Mouse (Mus musculus): ENCODE measurements around the gene Snrnp27.

Gene Snrnp27

GRCm38 (mm10) chr6:86660161-86660877 lies 24.0 kb downstream of the Snrnp27 start:
- 73% methylated on average over 9 of the region's 9 CpGs for WGBS

DNA sequence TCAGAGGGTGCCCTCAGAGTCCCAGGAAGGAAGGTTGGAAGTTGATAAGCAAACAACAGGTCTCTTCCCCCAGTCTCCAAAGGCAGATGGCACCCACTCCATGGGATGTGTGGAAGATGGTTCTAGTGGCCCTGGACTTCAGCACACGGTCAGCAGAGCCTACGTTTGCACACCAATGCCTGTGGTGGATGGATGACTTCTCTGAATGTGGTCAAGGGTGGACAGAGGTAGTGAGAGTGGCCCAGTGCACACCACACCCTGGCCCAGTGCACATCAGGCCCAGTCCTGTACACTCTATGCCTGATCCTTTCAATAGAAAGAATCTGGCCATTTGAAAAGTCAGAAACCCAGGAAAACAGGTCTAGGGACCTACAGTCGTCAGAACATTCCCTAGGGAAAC lies 25.8 kb downstream of the Snrnp27 start:
- WGBS: 88% methylated on average over 3 of the region's 3 CpGs

- 71% methylated on average over 9 of the region's 9 CpGs for WGBS
These were observed 29.9 kb downstream of the Snrnp27 start for GRCm38 (mm10) chr6:86654270-86654916.

- WGBS: 93% methylated on average over 6 of the region's 6 CpGs
These were observed 31.3 kb downstream of the Snrnp27 start for GRCm38 (mm10) chr6:86653026-86653425.

- 87% methylated on average over 7 of the region's 7 CpGs for WGBS
These were observed 38.2 kb downstream of the Snrnp27 start for GRCm38 (mm10) chr6:86646143-86646542.

- WGBS: 82% methylated on average over 4 of the region's 4 CpGs
These were observed 38.8 kb downstream of the Snrnp27 start for GRCm38 (mm10) chr6:86645551-86645950.

- WGBS: 72% methylated on average over 3 of the region's 3 CpGs
These were observed 39.4 kb downstream of the Snrnp27 start for GRCm38 (mm10) chr6:86644775-86645400.

DNA sequence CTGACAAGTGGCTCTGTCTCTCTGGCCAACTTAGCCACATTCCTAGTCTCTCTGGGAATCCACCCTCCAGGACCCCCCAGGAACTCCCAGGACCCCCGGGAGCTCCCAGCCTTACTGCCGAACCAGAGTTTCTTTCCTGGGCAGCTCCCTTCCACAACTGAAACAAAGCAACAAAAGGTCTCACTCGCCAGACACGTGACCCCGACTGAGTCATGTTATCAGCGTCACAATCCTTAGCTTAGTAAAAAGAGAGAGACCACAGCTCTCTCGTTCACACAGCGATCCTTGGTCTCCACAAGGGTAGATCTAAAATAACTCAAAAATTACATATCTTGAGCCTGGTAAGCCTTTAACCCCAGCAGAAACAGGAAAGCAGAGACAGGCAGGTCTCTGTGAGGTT lies 42.6 kb downstream of the Snrnp27 start:
- 61% methylated on average over 8 of the region's 8 CpGs for WGBS

GRCm38 (mm10) chr6:86640776-86641175 lies 43.5 kb downstream of the Snrnp27 start:
- WGBS: 94% methylated on average over 8 of the region's 8 CpGs

DNA sequence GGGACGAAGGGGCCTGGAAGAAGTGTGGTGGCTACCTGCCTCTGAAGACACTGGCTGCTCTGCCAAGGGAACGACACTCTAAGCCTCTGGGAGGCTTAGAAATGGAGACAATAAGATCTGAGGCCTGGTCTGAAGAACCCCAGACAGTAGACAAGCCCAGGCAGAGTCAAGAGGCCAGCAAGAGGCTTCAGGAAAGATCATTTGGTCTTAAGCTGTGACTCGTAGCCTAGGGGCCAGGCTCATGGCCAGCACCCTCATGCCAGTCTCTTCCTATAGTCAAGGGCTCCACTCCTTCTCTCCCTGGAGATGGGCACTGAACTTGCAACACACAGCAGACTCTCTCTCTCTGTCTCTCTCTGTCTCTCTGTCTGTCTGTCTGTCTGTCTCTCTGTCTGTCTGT lies 44.2 kb downstream of the Snrnp27 start:
- 85% methylated on average over 3 of the region's 3 CpGs for WGBS

GRCm38 (mm10) chr6:86639180-86640160 lies 44.9 kb downstream of the Snrnp27 start:
- WGBS: 83% methylated on average over 18 of the region's 18 CpGs

DNA sequence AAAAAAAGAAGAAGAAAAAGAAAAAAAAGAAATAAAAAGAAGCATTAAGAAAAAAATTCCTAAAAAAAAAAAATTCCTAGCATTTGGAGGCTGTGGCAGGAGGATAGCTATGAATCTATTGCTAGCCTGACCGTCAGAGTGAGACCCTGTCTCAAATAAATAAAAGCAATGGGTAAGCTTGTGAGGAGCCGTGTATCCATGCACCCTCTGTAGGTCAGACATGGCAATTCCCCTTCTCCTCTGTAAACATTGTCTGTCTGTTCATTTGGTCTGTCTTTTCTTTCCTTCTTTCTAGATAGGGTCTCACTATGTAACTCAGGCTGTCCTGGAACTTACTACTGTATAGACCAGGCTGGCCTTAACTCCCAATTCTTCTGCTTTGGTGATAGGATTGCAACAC lies 45.9 kb downstream of the Snrnp27 start:
- WGBS: 22% methylated on average over 2 of the region's 2 CpGs

DNA sequence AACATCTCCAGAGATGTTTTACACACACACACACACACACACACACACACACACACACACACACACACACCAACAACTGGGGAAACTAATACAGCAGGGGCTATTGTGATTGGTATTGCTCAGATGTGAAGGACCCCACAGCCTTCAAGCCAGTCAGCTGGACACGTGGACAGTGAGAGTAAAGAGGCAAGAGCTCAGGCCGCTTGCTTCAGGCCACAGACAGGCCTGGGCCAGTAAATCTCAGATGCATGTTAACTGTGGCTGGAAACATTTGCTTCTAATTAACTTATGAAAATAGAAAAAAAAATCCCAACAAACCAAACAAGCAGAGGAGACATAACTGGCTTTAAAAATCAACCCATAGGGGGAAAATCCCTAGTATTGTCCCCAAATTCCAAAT lies 46.5 kb downstream of the Snrnp27 start:
- WGBS: 86% methylated on average over 2 of the region's 2 CpGs

DNA sequence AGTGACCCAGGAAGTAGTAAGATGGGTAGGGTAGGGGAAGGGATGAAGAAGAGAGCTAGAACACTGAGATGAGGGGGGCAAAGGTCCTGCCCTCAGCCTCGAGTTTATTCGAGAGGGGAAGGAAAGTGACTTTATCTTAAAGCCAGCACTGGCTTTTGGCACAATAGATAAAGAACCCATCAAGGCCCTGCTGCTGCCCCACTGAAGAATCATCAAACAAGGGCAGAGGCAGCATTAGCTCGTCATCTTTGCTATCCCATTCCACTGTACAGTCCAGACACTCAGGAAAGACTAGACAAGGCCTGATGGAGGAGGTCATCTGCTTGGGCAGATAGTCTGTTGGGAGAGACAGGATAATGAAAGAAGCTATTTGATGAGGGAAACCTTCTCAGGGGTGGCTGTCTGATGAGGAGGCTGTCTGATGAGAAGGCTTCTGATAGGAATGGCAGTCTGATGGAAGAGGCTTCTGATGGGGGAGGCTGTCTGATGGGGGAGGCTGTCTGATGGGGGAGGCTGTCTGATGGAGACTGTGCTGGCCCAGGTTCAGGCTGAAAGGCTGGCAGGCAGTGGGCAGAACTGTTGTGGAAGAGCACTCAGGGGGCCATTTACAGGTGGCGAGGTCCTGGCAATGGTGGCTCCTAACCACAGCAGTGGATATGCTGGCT lies 47.0 kb downstream of the Snrnp27 start:
- 82% methylated on average over 4 of the region's 4 CpGs for WGBS

DNA sequence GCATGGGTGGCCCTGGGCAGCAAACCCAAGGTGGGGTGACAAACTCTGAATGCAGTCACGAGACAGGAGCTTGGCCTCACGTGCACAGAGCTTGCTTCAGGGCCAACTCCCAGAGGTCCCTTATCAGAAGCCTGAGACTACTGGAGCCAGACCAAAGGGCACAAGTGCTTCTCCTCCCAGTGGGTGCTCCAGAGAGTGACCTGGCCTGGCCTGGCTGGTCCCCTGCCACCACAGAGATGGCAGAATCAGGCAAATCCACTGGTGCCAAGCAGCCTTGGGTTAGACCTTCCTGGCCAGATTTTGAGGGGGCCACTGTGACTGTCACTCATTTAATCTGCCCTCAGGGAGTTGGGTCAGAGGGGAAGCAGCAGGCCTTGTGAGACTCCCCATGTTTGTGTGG lies 47.8 kb downstream of the Snrnp27 start:
- WGBS: 90% methylated on average over 2 of the region's 2 CpGs

DNA sequence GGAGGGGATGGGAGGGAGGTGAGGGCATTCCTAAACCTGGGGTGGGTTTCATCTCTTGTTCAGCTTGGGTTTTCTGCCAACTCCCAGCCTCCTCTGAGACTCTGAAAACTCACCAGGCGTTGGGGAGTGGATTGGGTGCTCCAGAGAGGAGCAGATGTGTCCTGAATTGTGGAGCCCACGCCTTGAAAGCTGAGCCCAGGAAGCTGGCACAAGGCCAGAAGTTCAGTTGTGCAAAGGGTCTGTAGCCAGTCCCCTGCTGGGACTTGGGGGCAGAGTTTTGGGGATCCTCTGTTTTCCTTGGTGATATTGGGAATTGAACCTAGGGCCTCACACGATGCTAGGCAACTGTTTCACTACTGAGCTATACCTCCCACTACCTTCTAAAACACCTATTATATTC lies 54.2 kb downstream of the Snrnp27 start:
- 51% methylated on average over 3 of the region's 3 CpGs for WGBS

DNA sequence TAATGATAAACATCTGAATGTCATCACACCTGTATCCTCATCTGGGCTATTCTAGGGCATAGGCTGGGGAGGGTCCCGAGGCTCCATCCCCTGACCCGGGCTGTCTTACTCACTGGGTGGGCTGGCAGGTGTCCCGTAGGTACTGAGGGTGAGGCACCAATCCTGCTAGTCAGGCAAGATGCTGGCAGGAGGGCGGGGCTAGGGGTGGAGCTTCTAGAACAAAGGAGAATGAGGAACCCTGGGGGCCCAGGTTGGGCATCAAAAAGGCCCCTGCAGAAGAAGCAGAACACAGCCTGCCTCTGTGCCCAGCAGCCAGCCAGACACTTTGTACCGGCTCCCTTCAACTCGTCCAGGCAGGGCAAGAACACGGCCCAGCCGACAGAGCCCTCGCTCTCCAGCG lies 56.4 kb downstream of the Snrnp27 start, which contains the start of gene Asprv1:
Gene Asprv1, plus strand, starts transcription at position 219 of the 400 bp plus-strand sequence.
- WGBS: 53% methylated on average over 10 of the region's 10 CpGs

All from cerebral cortex, adult 2 months (tissue).